Mouse (Mus musculus) forebrain, embryonic 10.5 days (tissue): Measurements from ENCODE around the gene Cypt1. TPM values are rescaled to one million over a fixed set of nuclear protein-coding genes. Genes with fewer than 3 reads are reported as not detected.

Experiments
- DNase-seq: peaks from one replicate; pipeline ENCODE4 v3.0.0-alpha.2; 2017; ENCODE audit warnings: low spot score; ENCODE audit errors: extremely low spot score
- H3K27ac ChIP-seq: fragments of 300-500 bp; sonication (generic); 2 replicates; pipeline ENCODE4 v1.5.1; 2016; ENCODE audit warnings: mild to moderate bottlenecking
- H3K27me3 ChIP-seq: fragments of 300-500 bp; sonication (generic); 2 replicates; pipeline ENCODE4 v1.6.1; 2016; ENCODE audit warnings: mild to moderate bottlenecking; ENCODE audit not compliant: poor library complexity, severe bottlenecking
- H3K36me3 ChIP-seq: fragments of 300-500 bp; sonication (generic); replicated peaks from 2 replicates; pipeline ENCODE4 v1.6.1; 2016; ENCODE audit warnings: mild to moderate bottlenecking, moderate library complexity
- H3K4me1 ChIP-seq: fragments of 300-500 bp; sonication (generic); 2 replicates; pipeline ENCODE4 v1.6.1; 2016
- H3K4me3 ChIP-seq: fragments of 300-500 bp; sonication (generic); 2 replicates; pipeline ENCODE4 v1.5.1; 2016; ENCODE audit warnings: mild to moderate bottlenecking, moderate library complexity
- H3K9me3 ChIP-seq: fragments of 300-500 bp; sonication (generic); 2 replicates; pipeline ENCODE4 v1.6.1; 2016; ENCODE audit warnings: mild to moderate bottlenecking, moderate library complexity
- WGBS: fragments of 180-500 bp; shearing (Covaris S2); methylation state at CpG from one replicate; pipeline ENCODE4 v1.1.7; 2016; 5-methylcytosine and 5-hydroxymethylcytosine counted together
- polyA plus RNA-seq: library from polyadenylated mRNA; unstranded; fragments of >200 nt; fragmentation: Nextera tagmentation; extraction: Ambion mirVana; gene quantifications from 2 replicates; pipeline ENCODE4 v1.2.1, GENCODE M21; 2016

Gene Cypt1
- polyA plus RNA-seq, result not detected in 2 replicates

DNA sequence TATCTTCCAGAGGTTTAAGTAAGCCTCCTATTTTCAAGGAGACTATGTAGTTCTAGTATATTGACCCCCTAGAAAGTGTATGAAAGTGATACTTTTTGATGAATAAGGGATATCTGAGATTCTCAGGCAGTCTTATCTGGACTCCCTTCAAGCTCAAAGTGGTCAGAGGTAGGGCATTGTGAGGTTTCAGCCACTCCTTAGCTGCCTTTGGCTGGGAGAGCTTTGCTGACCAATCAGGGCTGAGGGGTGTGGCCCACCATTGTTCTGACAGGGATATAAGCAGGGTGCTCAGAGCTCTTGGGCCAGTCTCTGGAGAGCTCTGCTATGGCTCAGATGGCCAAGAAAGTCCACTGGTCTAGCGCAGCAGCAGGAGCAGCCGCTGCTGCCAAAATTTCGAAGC lies at the start of gene Cypt1:
Gene Cypt1 (plus strand): TSS at position 301 of the 400 bp plus-strand sequence.
- Histone ChIP-seq H3K27ac (no peak within 1 kb of the TSS), H3K4me3 (no peak within 1 kb of the TSS), H3K27me3 (no peaks in the 10 kb centered on the region), H3K9me3 (no peaks in the 10 kb centered on the region), H3K4me1 (no peaks in the 10 kb centered on the region), H3K36me3 (no peaks in the 10 kb centered on the region)
- 93% methylated on average over 3 of the region's 3 CpGs for WGBS
- DNase-seq, result no peak

DNA sequence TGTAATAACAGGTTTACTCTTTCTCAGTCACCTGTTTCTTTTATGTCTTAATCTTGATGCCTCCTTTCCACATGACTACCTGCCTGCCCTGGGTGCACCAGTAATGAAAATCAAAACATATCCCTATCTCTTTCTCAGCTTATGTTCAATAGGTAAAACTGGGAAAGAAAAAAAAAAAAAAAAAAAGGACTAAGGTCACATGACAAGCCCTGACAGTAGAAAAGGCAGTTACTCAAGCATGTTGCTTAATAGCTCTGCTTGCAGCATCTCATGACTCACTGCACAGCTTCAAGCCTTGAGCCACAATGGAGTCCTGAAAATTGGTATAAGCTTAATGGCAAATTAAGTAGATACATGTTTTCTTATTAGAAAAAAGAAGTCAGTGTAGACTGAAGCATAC lies 24.1 kb downstream of the Cypt1 start:
- DNase-seq, result no peak
- Histone ChIP-seq H3K27me3 (no peaks in the 10 kb centered on the region), H3K27ac (no peak overlapping the region), H3K4me3 (no peak overlapping the region), H3K4me1 (no peaks in the 10 kb centered on the region), H3K36me3 (no peaks in the 10 kb centered on the region), H3K9me3 (no peaks in the 10 kb centered on the region)

DNA sequence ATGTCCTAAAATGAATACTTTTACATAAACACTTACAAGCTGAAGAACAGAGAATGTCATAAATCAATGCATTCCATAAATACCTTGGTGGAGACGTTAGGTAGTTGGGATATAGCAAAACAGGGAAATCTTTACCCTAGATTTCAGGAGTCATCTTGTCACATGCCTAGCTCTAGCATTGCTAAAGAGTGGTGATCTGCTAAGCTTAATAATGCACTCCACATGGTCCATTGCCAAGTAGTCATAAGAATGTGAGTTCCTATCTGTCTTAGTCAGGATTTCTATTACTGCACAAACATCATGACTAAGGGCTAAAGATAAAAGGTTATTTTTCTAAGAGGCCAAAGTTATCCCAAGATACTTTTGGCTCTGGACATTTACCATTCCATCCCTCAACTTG lies 34.4 kb downstream of the Cypt1 start:
- 75% methylated on average over 1 of the region's 1 CpGs for WGBS
- Histone ChIP-seq H3K27me3 (no peaks in the 10 kb centered on the region), H3K4me1 (no peaks in the 10 kb centered on the region), H3K4me3 (no peak overlapping the region), H3K36me3 (no peaks in the 10 kb centered on the region), H3K27ac (no peak overlapping the region), H3K9me3 (no peaks in the 10 kb centered on the region)
- DNase-seq, result no peak

DNA sequence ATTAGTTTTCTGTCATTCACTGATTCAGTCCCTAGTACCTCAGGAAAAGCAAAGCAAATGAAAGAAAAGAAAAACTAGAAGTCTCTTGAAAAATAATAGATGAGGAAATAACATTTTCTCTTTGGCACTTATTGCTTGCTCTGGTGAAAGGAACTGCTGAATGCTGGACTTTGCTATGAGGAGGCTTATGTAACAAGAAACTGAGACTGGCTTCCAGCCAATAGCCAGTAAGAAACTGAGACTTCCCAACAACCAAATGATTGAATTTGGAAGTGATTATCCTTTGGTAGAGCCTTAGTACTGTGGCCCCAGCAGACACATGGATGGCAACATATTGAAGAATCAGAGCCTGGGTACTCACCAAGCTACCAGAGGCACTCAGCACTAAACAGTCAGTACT lies 35.8 kb downstream of the Cypt1 start:
- Histone ChIP-seq H3K27ac (no peak overlapping the region), H3K4me3 (no peak overlapping the region), H3K4me1 (no peaks in the 10 kb centered on the region), H3K27me3 (no peaks in the 10 kb centered on the region), H3K9me3 (no peaks in the 10 kb centered on the region), H3K36me3 (no peaks in the 10 kb centered on the region)
- DNase-seq, result no peak

Other genes with a start within 250 kb of the Cypt1 start
- gene Maoa, start 96.8 kb downstream of the Cypt1 start, polyA plus RNA-seq, result 16.4 and 18.5 TPM in 2 replicates